Mouse (Mus musculus) heart, embryonic 11.5 days (tissue): Measurements from ENCODE around the gene Dock9. TPM values are rescaled to one million over a fixed set of nuclear protein-coding genes. Genes with fewer than 3 reads are reported as not detected.

Experiments
- ATAC-seq: fragments of 200-750 bp; cut with Nextera tagmentation; replicated peaks from 2 replicates; pipeline ENCODE4 v1.8.0; 2017; ENCODE audit warnings: moderate library complexity; ENCODE audit not compliant: insufficient number of reproducible peaks, low FRiP score, low TSS enrichment
- H3K27ac ChIP-seq: fragments of 300-500 bp; sonication (generic); 2 replicates; pipeline ENCODE4 v1.5.1; 2014; ENCODE audit warnings: mild to moderate bottlenecking, low read depth, low read length
- H3K27me3 ChIP-seq: fragments of 300-500 bp; sonication (generic); 2 replicates; pipeline ENCODE4 v1.6.1; 2014; ENCODE audit warnings: mild to moderate bottlenecking, low read length, mixed read lengths; ENCODE audit not compliant: control insufficient read depth, insufficient read depth
- H3K36me3 ChIP-seq: fragments of 300-500 bp; sonication (generic); 2 replicates; pipeline ENCODE4 v1.6.1; 2014; ENCODE audit warnings: mild to moderate bottlenecking, low read length, moderate library complexity, mixed read lengths; ENCODE audit not compliant: control insufficient read depth, insufficient read depth
- H3K4me1 ChIP-seq: fragments of 300-500 bp; sonication (generic); 2 replicates; pipeline ENCODE4 v1.6.1; 2014; ENCODE audit warnings: low read length; ENCODE audit not compliant: control insufficient read depth, insufficient read depth
- H3K4me2 ChIP-seq: fragments of 300-500 bp; sonication (generic); 2 replicates; pipeline ENCODE4 v1.6.1; 2014; ENCODE audit warnings: mild to moderate bottlenecking, moderate library complexity
- H3K4me3 ChIP-seq: fragments of 300-500 bp; sonication (generic); 2 replicates; pipeline ENCODE4 v1.5.1; 2014; ENCODE audit warnings: low read depth, low read length
- H3K9ac ChIP-seq: fragments of 300-500 bp; sonication (generic); 2 replicates; pipeline ENCODE4 v1.6.1; 2014; ENCODE audit warnings: mild to moderate bottlenecking, low read depth, low read length, moderate library complexity
- H3K9me3 ChIP-seq: fragments of 300-500 bp; sonication (generic); replicated peaks from 2 replicates; pipeline ENCODE4 v1.6.1; 2016; ENCODE audit warnings: low read length; ENCODE audit not compliant: control insufficient read depth
- WGBS: fragments of 180-500 bp; shearing (Covaris S2); extraction: QIAGEN DNeasy Blood & Tissue Kit; methylation state at CpG from one replicate; pipeline ENCODE4 v1.1.7; 2014; ENCODE audit not compliant: insufficient replicate concordance; 5-methylcytosine and 5-hydroxymethylcytosine counted together
- polyA plus RNA-seq: library from polyadenylated mRNA; unstranded; fragments of >200 nt; fragmentation: Nextera tagmentation; extraction: Ambion mirVana; gene quantifications from 2 replicates; pipeline ENCODE4 v1.2.1, GENCODE M21; 2014

Dock9 gene
- polyA plus RNA-seq, 1 experiment from 2014 or later: 6.7 TPM

DNA sequence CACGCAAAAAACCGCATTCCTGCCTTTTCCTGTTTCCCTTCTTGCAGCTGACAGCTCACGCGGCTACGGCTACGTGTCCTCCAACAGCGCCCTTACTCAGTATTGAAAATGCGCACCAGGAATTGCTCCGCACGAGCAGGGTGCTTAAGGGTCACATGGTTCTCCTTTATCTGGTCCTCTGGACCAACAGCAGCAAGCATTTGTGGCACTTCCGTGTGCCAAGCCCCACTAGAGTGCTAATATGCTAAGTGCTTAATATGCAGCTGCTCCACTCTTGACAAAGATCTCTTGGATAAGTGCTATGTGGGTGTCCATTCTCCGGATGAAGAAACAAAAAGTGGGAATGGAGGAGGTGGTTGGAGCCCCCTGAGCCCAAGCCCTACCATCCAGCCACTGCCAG is 10.7 kb downstream of the Dock9 start:
- H3K9me3 ChIP-seq: no peaks in the 10 kb centered on the region
- no peaks in the 10 kb centered on the region for H3K36me3 ChIP-seq
- 79% methylated on average over 12 of the region's 12 CpGs for WGBS
- no peaks in the 10 kb centered on the region for H3K27me3 ChIP-seq
- no peak overlapping the region for H3K9ac ChIP-seq
- no peak overlapping the region for H3K27ac ChIP-seq
- H3K4me1 ChIP-seq: no peaks in the 10 kb centered on the region
- H3K4me3 ChIP-seq: no peak overlapping the region
- no peak for ATAC-seq
- H3K4me2 ChIP-seq: no peak overlapping the region

- no peak for ATAC-seq
- 54% methylated on average over 1 of the region's 1 CpGs for WGBS
Observed at GRCm38 (mm10) chr14:121785394-121785793, 12.2 kb downstream of the Dock9 start.

DNA sequence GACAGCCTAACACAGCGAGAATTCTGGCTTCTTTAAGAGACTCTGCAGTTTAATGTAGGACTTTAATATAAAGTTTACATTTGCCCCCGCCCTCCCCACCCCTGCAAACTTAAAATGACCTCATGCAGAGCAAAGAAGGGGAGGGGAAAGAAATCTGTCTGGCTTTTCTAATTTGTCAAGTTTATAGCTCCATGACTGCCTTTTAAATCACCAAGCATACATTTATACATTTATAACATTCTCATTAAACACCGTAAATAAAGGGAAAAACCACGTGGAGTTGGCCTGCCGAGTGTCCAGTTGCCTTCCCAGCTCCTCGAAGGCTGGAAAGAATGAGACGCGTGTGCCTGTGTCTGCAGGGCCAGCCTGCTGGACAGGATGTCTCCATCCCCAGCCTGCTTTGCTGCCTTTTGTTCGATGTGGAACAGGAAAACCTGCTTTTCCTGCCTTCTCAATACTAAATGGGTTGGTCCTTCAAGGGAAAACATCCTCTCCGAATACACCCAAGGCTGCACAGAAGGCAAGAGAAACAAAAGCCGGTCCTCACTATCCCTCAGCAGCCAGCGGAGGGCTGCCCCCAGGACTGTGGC is 16.6 kb downstream of the Dock9 start:
- 41% methylated on average over 12 of the region's 12 CpGs for WGBS
- Histone ChIP-seq H3K27ac (peak overlapping the region; percentile 80), H3K4me2 (no peak overlapping the region), H3K36me3 (no peaks in the 10 kb centered on the region), H3K4me1 (peaks cover 18% of the 10 kb centered on the region), H3K27me3 (no peaks in the 10 kb centered on the region), H3K9me3 (no peaks in the 10 kb centered on the region), H3K4me3 (no peak overlapping the region), H3K9ac (no peak overlapping the region)
- ATAC-seq: peak; percentile 60; the same call in 1 of the 2 replicates

More at GRCm38 (mm10) chr14:121785394-121785793, 12.2 kb downstream of the Dock9 start:
- Histone ChIP-seq H3K4me1 (peaks cover 2% of the 10 kb centered on the region; the same call in 1 of the 2 replicates), H3K9ac (no peak overlapping the region), H3K27ac (no peak overlapping the region), H3K27me3 (no peaks in the 10 kb centered on the region), H3K4me2 (no peak overlapping the region), H3K4me3 (no peak overlapping the region), H3K9me3 (no peaks in the 10 kb centered on the region), H3K36me3 (no peaks in the 10 kb centered on the region)

DNA sequence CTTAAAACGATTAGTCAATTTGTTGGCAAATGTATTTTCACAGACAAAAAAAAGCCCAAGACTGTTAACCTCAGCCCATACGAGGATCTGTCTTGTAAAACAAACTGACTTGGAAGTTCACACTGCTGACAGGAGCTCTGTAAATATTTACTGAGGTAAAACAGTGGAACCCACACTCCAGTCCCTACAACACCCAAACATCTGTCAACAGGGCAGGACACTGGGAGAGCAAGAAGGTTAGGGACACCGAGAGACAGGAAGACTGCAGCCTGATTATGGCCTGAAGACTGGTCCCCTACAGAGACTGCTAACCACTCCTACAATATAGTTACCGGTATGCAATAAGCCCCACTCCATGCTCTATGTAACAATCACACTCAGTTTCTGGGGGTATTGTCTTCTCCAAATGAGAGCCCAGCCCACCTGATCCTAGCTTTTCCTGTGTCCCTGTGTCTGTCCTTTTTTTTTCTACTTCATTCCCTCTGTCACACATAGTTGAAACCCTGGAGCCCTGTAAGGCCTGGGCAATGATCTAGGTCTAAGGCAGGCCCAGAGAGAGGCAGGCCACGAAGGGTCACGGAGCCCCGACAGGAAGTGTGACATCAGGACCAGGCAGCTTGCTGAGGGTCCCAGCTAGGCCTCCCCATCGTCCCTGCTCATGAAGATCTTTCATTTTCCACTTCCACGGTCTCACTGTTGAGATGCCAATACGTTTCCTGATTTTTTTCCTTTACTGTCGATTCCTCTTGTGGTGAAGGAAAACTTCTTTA is 17.3 kb downstream of the Dock9 start:
- WGBS: 32% methylated on average over 11 of the region's 11 CpGs
- no peak for ATAC-seq
- H3K9me3 ChIP-seq: no peaks in the 10 kb centered on the region
- no peaks in the 10 kb centered on the region for H3K36me3 ChIP-seq
- no peak overlapping the region for H3K4me2 ChIP-seq
- peaks cover 18% of the 10 kb centered on the region for H3K4me1 ChIP-seq
- no peak overlapping the region for H3K9ac ChIP-seq
- H3K4me3 ChIP-seq: no peak overlapping the region
- H3K27me3 ChIP-seq: no peaks in the 10 kb centered on the region
- peak overlapping the region; percentile 75 for H3K27ac ChIP-seq

DNA sequence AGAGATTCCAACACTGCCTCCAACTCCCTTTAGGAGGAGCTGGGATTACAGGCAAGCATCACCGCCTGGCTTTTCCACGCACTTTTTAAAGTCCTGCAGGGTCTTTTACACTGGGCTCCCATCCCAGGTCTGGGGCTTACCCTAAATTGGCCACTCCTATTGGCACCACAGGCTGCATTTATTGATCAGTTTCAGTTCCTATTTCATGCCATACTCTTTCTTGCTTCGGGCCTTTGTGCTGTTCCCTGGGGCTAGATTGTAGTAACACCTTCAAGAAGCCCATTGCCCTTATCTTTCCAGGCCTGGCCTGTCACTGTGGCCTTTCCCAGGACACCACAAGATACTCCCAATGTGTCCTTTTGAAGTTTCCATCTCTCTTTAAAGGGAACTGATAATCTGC is 18.0 kb downstream of the Dock9 start:
- H3K4me1 ChIP-seq: peaks cover 18% of the 10 kb centered on the region
- H3K27me3 ChIP-seq: no peaks in the 10 kb centered on the region
- no peak overlapping the region for H3K4me2 ChIP-seq
- no peaks in the 10 kb centered on the region for H3K9me3 ChIP-seq
- no peak for ATAC-seq
- no peak overlapping the region for H3K4me3 ChIP-seq
- WGBS: 47% methylated on average over 3 of the region's 3 CpGs
- H3K27ac ChIP-seq: no peak overlapping the region
- no peaks in the 10 kb centered on the region for H3K36me3 ChIP-seq
- H3K9ac ChIP-seq: no peak overlapping the region

GRCm38 (mm10) chr14:121777279-121777831 is 20.3 kb downstream of the Dock9 start:
- no peak overlapping the region for H3K27ac ChIP-seq
- no peaks in the 10 kb centered on the region for H3K36me3 ChIP-seq
- no peak overlapping the region for H3K4me3 ChIP-seq
- WGBS: 37% methylated on average over 4 of the region's 4 CpGs
- no peaks in the 10 kb centered on the region for H3K27me3 ChIP-seq
- peaks cover 25% of the 10 kb centered on the region for H3K4me1 ChIP-seq
- no peaks in the 10 kb centered on the region for H3K9me3 ChIP-seq
- H3K4me2 ChIP-seq: no peak overlapping the region
- H3K9ac ChIP-seq: no peak overlapping the region
- ATAC-seq: no peak

DNA sequence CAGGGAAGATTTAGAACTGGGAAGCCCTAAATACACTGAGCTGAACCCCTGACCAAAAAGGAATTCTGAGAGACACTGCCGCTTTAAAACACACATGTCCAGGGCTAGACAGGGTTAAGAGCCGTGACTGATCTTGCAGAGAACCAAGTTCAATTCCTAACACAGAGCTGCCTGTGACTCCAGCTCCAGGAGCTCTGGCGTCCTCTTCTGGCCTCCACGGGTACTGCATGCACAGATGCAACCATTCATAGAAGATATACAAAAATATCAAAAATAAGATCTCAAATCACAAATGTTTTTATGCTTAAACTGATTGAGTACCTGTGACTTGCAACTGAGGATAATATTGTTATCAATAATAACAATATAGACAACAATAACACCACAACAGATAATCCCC is 20.9 kb downstream of the Dock9 start:
- 82% methylated on average over 4 of the region's 4 CpGs for WGBS
- no peak overlapping the region for H3K4me3 ChIP-seq
- H3K9me3 ChIP-seq: no peaks in the 10 kb centered on the region

GRCm38 (mm10) chr14:121762021-121762452 is 35.6 kb downstream of the Dock9 start:
- no peaks in the 10 kb centered on the region for H3K9me3 ChIP-seq
- H3K4me2 ChIP-seq: no peak overlapping the region
- no peak overlapping the region for H3K27ac ChIP-seq
- H3K9ac ChIP-seq: no peak overlapping the region
- no peaks in the 10 kb centered on the region for H3K36me3 ChIP-seq
- H3K27me3 ChIP-seq: no peaks in the 10 kb centered on the region
- H3K4me3 ChIP-seq: no peak overlapping the region
- no peak for ATAC-seq
- no peaks in the 10 kb centered on the region for H3K4me1 ChIP-seq
- WGBS: 53% methylated on average over 11 of the region's 11 CpGs

More for the DNA sequence above, 20.9 kb downstream of the Dock9 start:
- no peak overlapping the region for H3K4me2 ChIP-seq
- no peak for ATAC-seq
- peaks cover 25% of the 10 kb centered on the region for H3K4me1 ChIP-seq
- no peak overlapping the region for H3K9ac ChIP-seq
- H3K27ac ChIP-seq: no peak overlapping the region
- no peaks in the 10 kb centered on the region for H3K27me3 ChIP-seq
- H3K36me3 ChIP-seq: no peaks in the 10 kb centered on the region
